Comparison of ENCODE assay signal across 8 mouse cellular contexts in genomic region chr10:42841531-42842195, GRCm38 (mm10). TPM values are rescaled to one million over a fixed set of nuclear protein-coding genes. Genes with fewer than 3 reads are reported as not detected.
DNase-seq lines count a peak whose midpoint lies in the region; ATAC-seq and TF ChIP-seq lines count a peak whose summit lies in the region.

No protein-coding gene starts in this region.

- ATAC-seq in lung, embryonic 14.5 days (ENCODE audit: insufficient read depth): no peak

- no peaks in the 10 kb centered on the region for H3K27me3 ChIP-seq in cerebellum, adult 2 months (ENCODE audit: control insufficient read depth, insufficient read depth, low read length)
- no peaks in the 10 kb centered on the region for H3K27me3 ChIP-seq in lung, embryonic 14.5 days (ENCODE audit: insufficient read depth, low read length)
- H3K27me3 ChIP-seq in embryonic facial prominence, embryonic 10.5 days (replicated peaks; ENCODE audit: low read depth, poor library complexity, severe bottlenecking): no peaks in the 10 kb centered on the region

- H3K4me2 ChIP-seq in lung, embryonic 14.5 days: no peak overlapping the region

- WGBS in cerebellum, adult 2 months: 67% methylated on average over 16 of the region's 16 CpGs
- WGBS in lung, embryonic 14.5 days: 58% methylated on average over 16 of the region's 16 CpGs
- WGBS in embryonic facial prominence, embryonic 10.5 days: 64% methylated on average over 16 of the region's 16 CpGs
- 75% methylated on average over 16 of the region's 16 CpGs for WGBS in olfactory bulb, adult 2 months

- TF ChIP-seq CTCF in cerebellum, adult 2 months (IDR thresholded peaks at IDR 0.05; ENCODE audit: borderline replicate concordance, insufficient read depth, low read depth, low read length): peak; percentile 45; the same call in 1 of the 2 replicates
- TF ChIP-seq CTCF in lung, embryonic 14.5 days (IDR thresholded peaks at IDR 0.05; ENCODE audit: low read depth): peak; percentile 60
- peak; percentile 57; the same call in 1 of the 2 replicates for TF ChIP-seq CTCF in olfactory bulb, adult 2 months (IDR thresholded peaks at IDR 0.05; ENCODE audit: insufficient read depth, low read depth, low read length)

- H3K4me3 ChIP-seq in cerebellum, adult 2 months (replicated peaks; ENCODE audit: insufficient read depth, low read depth, low read length): no peak overlapping the region
- H3K4me3 ChIP-seq in lung, embryonic 14.5 days (ENCODE audit: low read depth, low read length): no peak overlapping the region
- no peak overlapping the region for H3K4me3 ChIP-seq in embryonic facial prominence, embryonic 10.5 days
- no peak overlapping the region for H3K4me3 ChIP-seq in olfactory bulb, adult 2 months (ENCODE audit: insufficient read depth, low read depth, low read length)

- no peaks in the 10 kb centered on the region for H3K4me1 ChIP-seq in cerebellum, adult 2 months (ENCODE audit: control insufficient read depth, insufficient read depth, low read length)
- no peaks in the 10 kb centered on the region for H3K4me1 ChIP-seq in lung, embryonic 14.5 days (ENCODE audit: insufficient read depth)
- H3K4me1 ChIP-seq in embryonic facial prominence, embryonic 10.5 days: peaks cover 4% of the 10 kb centered on the region; the same call in 1 of the 2 replicates
- no peaks in the 10 kb centered on the region for H3K4me1 ChIP-seq in olfactory bulb, adult 2 months (ENCODE audit: control insufficient read depth, insufficient read depth, low read length)

- DNase-seq in cerebellum, adult 2 months: no peak
- no peak for DNase-seq in cerebellum, adult 11-12 months
- DNase-seq in lung, embryonic 14.5 days: no peak
- no peak for DNase-seq in lung, adult 18-20 months
- DNase-seq in embryonic facial prominence, embryonic 10.5 days (ENCODE audit: low spot score): peak; percentile 38
- DNase-seq in MN1 (ENCODE audit: low spot score): no peak
- DNase-seq in layer of hippocampus, adult 18-20 months (ENCODE audit: low spot score in 2 of 2): no peak

- H3K36me3 ChIP-seq in lung, embryonic 14.5 days (ENCODE audit: insufficient read depth): peaks cover 5% of the 10 kb centered on the region
- peaks cover 32% of the 10 kb centered on the region for H3K36me3 ChIP-seq in embryonic facial prominence, embryonic 10.5 days (replicated peaks)

- no peak for TF ChIP-seq POLR2A in cerebellum, adult 2 months (IDR thresholded peaks at IDR 0.05; ENCODE audit: borderline replicate concordance, insufficient read depth, low read length)
- TF ChIP-seq POLR2A in olfactory bulb, adult 2 months (IDR thresholded peaks at IDR 0.05; ENCODE audit: insufficient read depth, low read depth, low read length): no peak

- H3K9ac ChIP-seq in lung, embryonic 14.5 days: no peak overlapping the region

- H3K9me3 ChIP-seq in lung, embryonic 14.5 days (ENCODE audit: low read depth, low read length): no peaks in the 10 kb centered on the region
- peaks cover 4% of the 10 kb centered on the region; the same call in 1 of the 2 replicates for H3K9me3 ChIP-seq in embryonic facial prominence, embryonic 10.5 days

- no peak overlapping the region for H3K27ac ChIP-seq in cerebellum, adult 2 months (ENCODE audit: insufficient read depth, low read length)
- H3K27ac ChIP-seq in lung, embryonic 14.5 days (ENCODE audit: low read depth): no peak overlapping the region
- H3K27ac ChIP-seq in embryonic facial prominence, embryonic 10.5 days (replicated peaks): no peak overlapping the region
- no peak overlapping the region for H3K27ac ChIP-seq in olfactory bulb, adult 2 months (ENCODE audit: insufficient read depth, low read depth, low read length)

RNA-seq across cellular contexts. Expression of gene Scml4, which starts 18.5 kb away (rescaled TPM):
- 0.82 and 0.98 TPM in 2 replicates for polyA plus RNA-seq in cerebellum, adult 2 months (2012; rRNA removed)
- polyA plus RNA-seq in lung, embryonic 14.5 days (2014; fragmentation: Nextera tagmentation; extraction: Ambion mirVana): 0.30 and 0.35 TPM in 2 replicates
- polyA plus RNA-seq in embryonic facial prominence, embryonic 10.5 days (2016; fragmentation: Nextera tagmentation; extraction: Ambion mirVana): 0.64 and 0.65 TPM in 2 replicates
- not detected in 2 replicates for polyA plus RNA-seq in olfactory bulb, adult 2 months (2012; ENCODE audit: insufficient read depth, insufficient read length, low replicate concordance, missing spikeins)
- 1 to 10 TPM; 3.3 to 4.4 TPM for total RNA-seq in layer of hippocampus, adult 18-20 months (2021)
